Mouse (Mus musculus) testis, postnatal 14 days (tissue): ENCODE results near the gene B2m.

Experiments
- DNase-seq: peaks from one replicate; pipeline ENCODE4 v3.0.0; 2021; ENCODE audit warnings: low spot score

Gene B2m

GRCm38 (mm10) chr2:122149716-122150115 lies 2.2 kb downstream of the B2m start:
- no peak for DNase-seq

GRCm38 (mm10) chr2:122151221-122151620 lies 3.7 kb downstream of the B2m start:
- no peak for DNase-seq

GRCm38 (mm10) chr2:122152850-122153249 lies 5.4 kb downstream of the B2m start:
- DNase-seq = no peak

GRCm38 (mm10) chr2:122153681-122154365 lies 6.3 kb downstream of the B2m start:
- no peak for DNase-seq

- no peak for DNase-seq
Observed at GRCm38 (mm10) chr2:122154479-122154878, 7.0 kb downstream of the B2m start.

GRCm38 (mm10) chr2:122155292-122155691 lies 7.8 kb downstream of the B2m start:
- no peak for DNase-seq

- no peak for DNase-seq
Observed at GRCm38 (mm10) chr2:122156051-122156700, 8.7 kb downstream of the B2m start.

- DNase-seq = no peak
Observed at GRCm38 (mm10) chr2:122157561-122157960, 10.1 kb downstream of the B2m start.

- no peak for DNase-seq
Observed at GRCm38 (mm10) chr2:122158362-122158802, 10.9 kb downstream of the B2m start.

- no peak for DNase-seq
Observed at GRCm38 (mm10) chr2:122159667-122160066, 12.2 kb downstream of the B2m start.

- DNase-seq = peak; percentile 51
Observed at GRCm38 (mm10) chr2:122160680-122161079, 13.2 kb downstream of the B2m start, which contains the start of gene Trim69. Gene Trim69 (plus strand): TSS chr2:122160700.

GRCm38 (mm10) chr2:122161542-122161941 lies 14.1 kb downstream of the B2m start:
- no peak for DNase-seq

- DNase-seq = no peak
Observed at GRCm38 (mm10) chr2:122162529-122162928, 15.0 kb downstream of the B2m start.

GRCm38 (mm10) chr2:122163430-122164195 lies 16.1 kb downstream of the B2m start:
- DNase-seq = no peak

GRCm38 (mm10) chr2:122164293-122164692 lies 16.8 kb downstream of the B2m start:
- DNase-seq = no peak

- no peak for DNase-seq
Observed at GRCm38 (mm10) chr2:122171292-122171691, 23.8 kb downstream of the B2m start.

- DNase-seq = no peak
Observed at GRCm38 (mm10) chr2:122172188-122172587, 24.7 kb downstream of the B2m start.

GRCm38 (mm10) chr2:122180051-122180822 lies 32.8 kb downstream of the B2m start:
- no peak for DNase-seq

- no peak for DNase-seq
Observed at GRCm38 (mm10) chr2:122185086-122185485, 37.6 kb downstream of the B2m start.

- DNase-seq = peak; percentile 94
Observed at GRCm38 (mm10) chr2:122186106-122186505, 38.6 kb downstream of the B2m start, which contains the start of the genes Patl2 and Terb2. Gene Patl2 (minus strand): TSS chr2:122186189. Gene Terb2 (plus strand): TSS chr2:122186272.

- DNase-seq = no peak
Observed at GRCm38 (mm10) chr2:122186751-122187150, 39.3 kb downstream of the B2m start.

GRCm38 (mm10) chr2:122191849-122192248 lies 44.4 kb downstream of the B2m start:
- no peak for DNase-seq
